Mouse (Mus musculus): ENCODE data around the gene Gid8. TPM values are rescaled to one million over a fixed set of nuclear protein-coding genes. Genes with fewer than 3 reads are reported as not detected.

Gene Gid8
- total and polyA plus RNA-seq, 3 experiments, result 15.6 to 44.1 (median 32.1) TPM

DNA sequence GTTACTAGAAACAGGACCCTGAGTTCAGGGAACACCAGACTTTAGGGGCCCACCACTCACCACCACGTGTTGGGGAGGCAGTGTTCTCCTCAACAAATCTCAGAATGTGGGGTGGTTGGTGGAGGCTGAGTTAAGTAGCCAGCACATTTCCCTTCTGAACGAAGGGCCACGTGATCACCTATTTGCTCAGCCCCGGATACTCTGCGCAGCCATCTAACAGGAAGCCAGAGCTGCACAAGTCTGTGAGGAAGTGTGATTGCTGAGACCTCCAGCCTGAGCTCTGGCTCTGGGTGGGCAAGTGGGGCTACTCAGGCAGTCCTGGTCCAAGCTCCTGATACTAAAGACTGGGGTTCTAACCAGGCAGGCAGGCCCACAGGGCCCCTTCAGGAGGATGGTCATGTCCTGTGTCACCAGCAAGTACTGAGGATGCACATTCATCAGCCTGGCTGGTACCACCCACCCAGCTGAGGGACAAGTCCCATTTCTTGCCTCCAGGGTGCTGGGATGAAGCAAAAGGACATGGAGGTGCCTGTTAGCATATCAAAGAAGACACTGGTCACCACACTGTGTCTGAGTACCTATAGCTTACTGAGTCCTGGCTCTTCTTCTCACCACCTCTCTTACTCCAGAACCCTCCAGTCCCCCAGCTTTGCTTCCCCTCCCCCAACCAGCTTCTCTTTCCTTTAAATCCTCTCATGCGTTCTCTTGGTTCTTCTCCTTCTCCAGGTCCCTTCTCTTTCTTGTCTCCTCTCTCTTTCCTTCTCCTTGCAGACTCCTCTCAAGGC lies 16.9 kb downstream of the Gid8 start (continued):
- peak; percentile 47; the same call in 1 of the 2 replicates for TF ChIP-seq MEF2A (IDR thresholded peaks at IDR 0.05; ENCODE audit: borderline replicate concordance, low read depth, low read length)
- TF ChIP-seq BHLHE40 (IDR thresholded peaks at IDR 0.05; ENCODE audit: low read depth, low read length), result peak; percentile 86
- no peak for TF ChIP-seq ZC3H11A (IDR thresholded peaks at IDR 0.05; ENCODE audit: low read depth, low read length)
- TF ChIP-seq SMC3 (IDR thresholded peaks at IDR 0.05; ENCODE audit: low read depth, low read length), result no peak
- TF ChIP-seq HCFC1 (IDR thresholded peaks at IDR 0.05; ENCODE audit: low read depth, low read length), result peak; percentile 65
- peak; percentile 56; the same call in 1 of the 2 replicates for TF ChIP-seq SIN3A (IDR thresholded peaks at IDR 0.05; ENCODE audit: low read length)
- TF ChIP-seq ELF1 (IDR thresholded peaks at IDR 0.05; ENCODE audit: low read depth, low read length), result peak; percentile 82
- TF ChIP-seq MXI1 (IDR thresholded peaks at IDR 0.05; ENCODE audit: low read depth, low read length), result peak; percentile 90
- no peak for TF ChIP-seq JUN (IDR thresholded peaks at IDR 0.05; ENCODE audit: insufficient read depth, low read depth, low read length)
- no peak for TF ChIP-seq EP300 (IDR thresholded peaks at IDR 0.05; ENCODE audit: low read length)
- TF ChIP-seq RAD21 (IDR thresholded peaks at IDR 0.05; ENCODE audit: low read depth, low read length), result no peak

GRCm38 (mm10) chr2:180727613-180728021 lies 17.7 kb downstream of the Gid8 start:
- dilution Hi-C loops (cut with MboI; ENCODE audit: extremely low pct_ligation_motif_present, extremely low pct_unique_long_range_greater_than_20kb, low sequenced_read_pairs), result no loop called here
- in situ Hi-C loops (cut with MboI; ENCODE audit: low pct_ligation_motif_present, low pct_unique_long_range_greater_than_20kb, low sequenced_read_pairs), result no loop called here
- Histone ChIP-seq H3K27me3 (replicated peaks) (no peaks in the 10 kb centered on the region), H3K36me3 (replicated peaks in 1 of 2; ENCODE audit: control insufficient read depth in 1 of 2, insufficient read depth in 1 of 2, low read length in 1 of 2) (peaks cover 13 to 53% of the 10 kb centered on the region in 2 experiments), H3K79me2 (replicated peaks; ENCODE audit: control insufficient read depth, extremely low read depth, insufficient read depth, poor library complexity, severe bottlenecking) (peaks cover 7% of the 10 kb centered on the region), H3K4me3 (replicated peaks in 1 of 3; ENCODE audit: low read depth in 2 of 3, low read length in 2 of 3, poor library complexity in 1 of 3) (peak overlapping the region in 1 of 3 experiments; percentile 7), H3K9ac (ENCODE audit: insufficient read depth, low read depth) (peak overlapping the region; percentile 58; the same call in 1 of the 2 replicates), H3K4me2 (ENCODE audit: insufficient read depth, low read depth, poor library complexity, severe bottlenecking) (peak overlapping the region; percentile 74; the same call in 1 of the 2 replicates), H3K9me3 (replicated peaks; ENCODE audit: low read length) (no peaks in the 10 kb centered on the region), H3K27ac (ENCODE audit: insufficient read depth, low read depth) (no peak overlapping the region), H3K4me1 (ENCODE audit: control insufficient read depth in 1 of 2, insufficient read depth in 2 of 2) (peaks cover 16 to 47% of the 10 kb centered on the region in 2 experiments)
- TF ChIP-seq KAT2A (IDR thresholded peaks at IDR 0.05; ENCODE audit: insufficient replicate concordance, low read length) (no peak), SMC3 (IDR thresholded peaks at IDR 0.05; ENCODE audit: low read depth, low read length) (no peak), USF2 (conservative IDR thresholded peaks at IDR 0.05; ENCODE audit: low read depth, low read length) (no peak), MAZ (IDR thresholded peaks at IDR 0.05; ENCODE audit: low read depth, low read length) (no peak), ZMIZ1 (IDR thresholded peaks at IDR 0.05; ENCODE audit: low read depth, low read length) (no peak), MAFK (IDR thresholded peaks at IDR 0.05; ENCODE audit: insufficient replicate concordance, low read length) (no peak), TBP (conservative IDR thresholded peaks at IDR 0.05; ENCODE audit: low read depth, low read length) (no peak), MEF2A (IDR thresholded peaks at IDR 0.05; ENCODE audit: borderline replicate concordance, low read depth, low read length) (no peak), RAD21 (IDR thresholded peaks at IDR 0.05; ENCODE audit: low read depth, low read length) (no peak), SIN3A (IDR thresholded peaks at IDR 0.05; ENCODE audit: low read length) (no peak), CHD2 (IDR thresholded peaks at IDR 0.05; ENCODE audit: low read length) (no peak), UBTF (IDR thresholded peaks at IDR 0.05; ENCODE audit: low read depth, low read length) (no peak), CHD1 (IDR thresholded peaks at IDR 0.05; ENCODE audit: low read depth, low read length) (no peak), RCOR1 (conservative IDR thresholded peaks at IDR 0.05; ENCODE audit: low read depth, low read length) (no peak), IRF4 (IDR thresholded peaks at IDR 0.05; ENCODE audit: low read depth, low read length) (no peak), NELFE (IDR thresholded peaks at IDR 0.05; ENCODE audit: low read depth, low read length) (no peak), E2F4 (IDR thresholded peaks at IDR 0.05; ENCODE audit: insufficient replicate concordance, low read depth, low read length) (no peak), NRF1 (IDR thresholded peaks at IDR 0.05; ENCODE audit: low read depth, low read length) (no peak), MYC (IDR thresholded peaks at IDR 0.05; ENCODE audit: low read depth, low read length) (no peak)
- DNase-seq (ENCODE audit: extremely low read depth), result no peak

Data from CH12.LX (cell line).